Mouse (Mus musculus): ENCODE measurements at regions not wholly inside any gene's neighbourhood (a gene's known extent, or its start where the extent isn't known, plus 50 kb on each side); places are given as distances from the start of the nearest gene placed in this dataset.

- no peak for ATAC-seq (ENCODE audit: insufficient read depth)
- Histone ChIP-seq H3K4me3 (ENCODE audit: insufficient read depth in 1 of 2, low read depth in 2 of 2, low read length in 2 of 2) (no peak overlapping the region), H3K36me3 (replicated peaks; ENCODE audit: control insufficient read depth, insufficient read depth, low read depth) (no peaks in the 10 kb centered on the region), H3K4me1 (replicated peaks; ENCODE audit: control insufficient read depth in 2 of 2, insufficient read depth in 2 of 2, low read length in 1 of 2) (no peaks in the 10 kb centered on the region; a peak in 1 of 4 replicates), H3K9ac (replicated peaks) (no peak overlapping the region), H3K4me2 (ENCODE audit: low read depth) (no peak overlapping the region), H3K27me3 (ENCODE audit: control insufficient read depth, insufficient read depth, low read length) (no peaks in the 10 kb centered on the region), H3K9me3 (ENCODE audit: control insufficient read depth, low read length) (no peaks in the 10 kb centered on the region), H3K27ac (no peak overlapping the region)
- 61% methylated on average over 3 of the region's 3 CpGs for WGBS (ENCODE audit: insufficient replicate concordance)
- TF ChIP-seq EP300 (IDR thresholded peaks at IDR 0.05; ENCODE audit: low read depth) (no peak), CTCF (IDR thresholded peaks at IDR 0.05; ENCODE audit: low read depth) (no peak)
- DNase-seq (ENCODE audit: low read depth in 3 of 3, low spot score in 3 of 3): no peak
Measured at GRCm38 (mm10) chr12:71753276-71753675, 77.6 kb upstream of the Daam1 start.

DNA sequence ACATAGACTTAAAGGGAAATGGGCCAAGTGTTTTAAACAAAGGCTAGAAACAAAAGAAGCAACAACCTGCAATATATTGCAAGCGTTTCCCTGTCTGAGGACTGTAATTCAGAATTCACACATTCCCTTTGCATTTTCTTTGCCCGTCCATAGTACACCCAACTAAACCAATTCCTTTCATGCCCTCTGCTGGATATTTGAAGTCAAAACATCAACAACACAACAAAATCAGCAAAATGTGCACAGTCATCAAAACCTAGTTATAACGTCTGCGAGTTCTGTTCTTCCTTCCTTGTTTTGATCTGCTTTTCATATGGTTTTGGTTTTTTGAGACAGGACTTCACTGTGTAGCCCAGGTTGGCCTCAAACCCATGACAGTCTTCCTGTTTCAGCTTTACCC lies 67.7 kb upstream of the Daam1 start:
- Histone ChIP-seq H3K4me1 (replicated peaks; ENCODE audit: control insufficient read depth in 2 of 2, insufficient read depth in 2 of 2, low read length in 1 of 2) (no peaks in the 10 kb centered on the region), H3K36me3 (replicated peaks; ENCODE audit: control insufficient read depth, insufficient read depth, low read depth) (no peaks in the 10 kb centered on the region), H3K27me3 (ENCODE audit: control insufficient read depth, insufficient read depth, low read length) (no peaks in the 10 kb centered on the region), H3K4me2 (ENCODE audit: low read depth) (no peak overlapping the region), H3K27ac (no peak overlapping the region), H3K9ac (replicated peaks) (no peak overlapping the region), H3K4me3 (ENCODE audit: insufficient read depth in 1 of 2, low read depth in 2 of 2, low read length in 2 of 2) (no peak overlapping the region), H3K9me3 (ENCODE audit: control insufficient read depth, low read length) (no peaks in the 10 kb centered on the region)
- WGBS (ENCODE audit: insufficient replicate concordance): 44% methylated on average over 4 of the region's 4 CpGs
- ATAC-seq (ENCODE audit: insufficient read depth) (no peak), DNase-seq (ENCODE audit: low read depth in 3 of 3, low spot score in 3 of 3) (no peak)
- TF ChIP-seq EP300 (IDR thresholded peaks at IDR 0.05; ENCODE audit: low read depth): no peak
- TF ChIP-seq CTCF (IDR thresholded peaks at IDR 0.05; ENCODE audit: low read depth): no peak

DNA sequence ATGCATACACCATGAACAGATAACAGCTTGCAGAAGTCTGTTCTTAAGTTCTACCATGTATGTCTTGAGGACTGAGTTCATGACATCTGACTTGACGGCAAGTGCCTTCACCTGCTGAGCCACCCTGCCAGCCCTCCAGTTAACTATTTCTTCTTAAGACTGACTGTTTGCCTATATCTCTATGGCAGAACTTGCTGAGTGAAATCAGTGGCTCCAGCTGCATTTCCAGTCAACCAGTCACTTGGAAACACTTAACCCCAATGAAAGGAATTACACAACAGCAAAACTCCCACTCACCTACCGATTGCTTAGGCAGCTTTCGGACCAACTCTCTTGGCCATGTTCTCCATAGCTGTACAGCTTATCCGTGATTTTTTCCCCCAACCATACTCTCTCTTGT lies 64.8 kb upstream of the Daam1 start:
- no peak overlapping the region for H3K27ac ChIP-seq
- no peaks in the 10 kb centered on the region for H3K9me3 ChIP-seq (ENCODE audit: control insufficient read depth, low read length)
- H3K27me3 ChIP-seq (ENCODE audit: control insufficient read depth, insufficient read depth, low read length): no peaks in the 10 kb centered on the region
- DNase-seq (ENCODE audit: low read depth in 3 of 3, low spot score in 3 of 3): no peak
- no peak overlapping the region for H3K4me3 ChIP-seq (ENCODE audit: insufficient read depth in 1 of 2, low read depth in 2 of 2, low read length in 2 of 2)
- no peak overlapping the region for H3K9ac ChIP-seq (replicated peaks)
- no peak overlapping the region for H3K4me2 ChIP-seq (ENCODE audit: low read depth)
- H3K36me3 ChIP-seq (replicated peaks; ENCODE audit: control insufficient read depth, insufficient read depth, low read depth): no peaks in the 10 kb centered on the region
- ATAC-seq (ENCODE audit: insufficient read depth): no peak
- no peak for TF ChIP-seq EP300 (IDR thresholded peaks at IDR 0.05; ENCODE audit: low read depth)
- no peak for TF ChIP-seq CTCF (IDR thresholded peaks at IDR 0.05; ENCODE audit: low read depth)
- 61% methylated on average over 4 of the region's 4 CpGs for WGBS (ENCODE audit: insufficient replicate concordance)
- no peaks in the 10 kb centered on the region for H3K4me1 ChIP-seq (replicated peaks; ENCODE audit: control insufficient read depth in 2 of 2, insufficient read depth in 2 of 2, low read length in 1 of 2)

DNA sequence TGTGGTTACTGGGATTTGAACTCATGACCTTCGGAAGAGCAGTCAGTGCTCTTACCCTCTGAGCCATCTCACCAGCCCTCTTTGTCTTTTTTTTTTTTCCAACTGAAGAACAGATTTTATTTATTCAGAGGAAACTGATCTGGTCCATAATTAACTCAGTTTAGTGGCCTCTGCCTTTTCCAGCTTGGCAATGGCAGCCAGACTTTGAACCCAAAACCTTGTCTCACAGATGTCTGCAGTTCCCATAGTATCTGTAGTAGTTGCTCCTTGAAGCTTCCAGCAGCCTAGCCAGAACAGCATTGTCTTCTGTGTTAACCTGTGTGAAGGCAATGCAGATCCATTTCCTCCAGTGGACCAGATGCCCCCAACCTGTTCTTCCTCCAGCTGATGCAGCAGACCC lies 64.2 kb upstream of the Daam1 start:
- no peak overlapping the region for H3K9ac ChIP-seq (replicated peaks)

DNA sequence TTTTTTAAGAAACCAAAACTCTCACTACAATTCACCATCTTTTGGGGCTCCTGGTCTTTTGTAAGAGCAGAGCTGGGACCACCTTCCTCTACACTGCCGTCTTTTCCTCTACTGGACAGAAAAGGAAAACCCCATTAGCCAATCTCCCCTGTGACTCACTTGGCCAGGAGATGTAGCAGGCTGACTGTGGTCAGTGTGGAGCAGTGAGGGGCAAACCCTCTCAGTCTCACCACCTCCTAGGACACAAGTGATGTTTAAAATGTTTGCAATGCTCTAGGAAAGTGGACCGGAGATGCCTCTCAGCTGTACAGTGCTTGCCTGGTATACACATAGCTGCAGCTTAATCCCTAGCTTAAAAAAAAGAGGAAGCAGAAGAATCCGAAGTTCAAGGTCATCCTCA lies 63.0 kb upstream of the Daam1 start:
- Histone ChIP-seq H3K4me3 (ENCODE audit: insufficient read depth in 1 of 2, low read depth in 2 of 2, low read length in 2 of 2) (no peak overlapping the region), H3K36me3 (replicated peaks; ENCODE audit: control insufficient read depth, insufficient read depth, low read depth) (no peaks in the 10 kb centered on the region), H3K27ac (no peak overlapping the region), H3K27me3 (ENCODE audit: control insufficient read depth, insufficient read depth, low read length) (no peaks in the 10 kb centered on the region), H3K9me3 (ENCODE audit: control insufficient read depth, low read length) (no peaks in the 10 kb centered on the region), H3K4me1 (replicated peaks; ENCODE audit: control insufficient read depth in 2 of 2, insufficient read depth in 2 of 2, low read length in 1 of 2) (no peaks in the 10 kb centered on the region), H3K9ac (replicated peaks) (no peak overlapping the region), H3K4me2 (ENCODE audit: low read depth) (no peak overlapping the region)
- DNase-seq (ENCODE audit: low read depth in 3 of 3, low spot score in 3 of 3) (no peak), ATAC-seq (ENCODE audit: insufficient read depth) (no peak)
- 32% methylated on average over 3 of the region's 3 CpGs for WGBS (ENCODE audit: insufficient replicate concordance)
- TF ChIP-seq EP300 (IDR thresholded peaks at IDR 0.05; ENCODE audit: low read depth) (no peak), CTCF (IDR thresholded peaks at IDR 0.05; ENCODE audit: low read depth) (no peak)

More for the DNA sequence above, 64.2 kb upstream of the Daam1 start:
- TF ChIP-seq EP300 (IDR thresholded peaks at IDR 0.05; ENCODE audit: low read depth) (no peak), CTCF (IDR thresholded peaks at IDR 0.05; ENCODE audit: low read depth) (no peak)
- Histone ChIP-seq H3K36me3 (replicated peaks; ENCODE audit: control insufficient read depth, insufficient read depth, low read depth) (no peaks in the 10 kb centered on the region), H3K4me3 (ENCODE audit: insufficient read depth in 1 of 2, low read depth in 2 of 2, low read length in 2 of 2) (no peak overlapping the region), H3K27me3 (ENCODE audit: control insufficient read depth, insufficient read depth, low read length) (no peaks in the 10 kb centered on the region), H3K27ac (no peak overlapping the region), H3K4me1 (replicated peaks; ENCODE audit: control insufficient read depth in 2 of 2, insufficient read depth in 2 of 2, low read length in 1 of 2) (no peaks in the 10 kb centered on the region), H3K9me3 (ENCODE audit: control insufficient read depth, low read length) (no peaks in the 10 kb centered on the region), H3K4me2 (ENCODE audit: low read depth) (no peak overlapping the region)
- WGBS (ENCODE audit: insufficient replicate concordance): 66% methylated on average over 1 of the region's 1 CpGs
- ATAC-seq (ENCODE audit: insufficient read depth) (no peak), DNase-seq (ENCODE audit: low read depth in 3 of 3, low spot score in 3 of 3) (no peak)

All from liver, embryonic 14.5 days (tissue).